Mouse (Mus musculus) embryonic facial prominence, embryonic 14.5 days (tissue): ENCODE measurements at regions not wholly inside any gene's neighbourhood (a gene's known extent, or its start where the extent isn't known, plus 50 kb on each side); places are given as distances from the start of the nearest gene placed in this dataset.
"Not testable (repeated sequence)": the region's sequence is repeated elsewhere in the genome, so short reads cannot be mapped to it uniquely, and the experiment has no call there.

Experiments
- ATAC-seq: fragments of 200-750 bp; cut with Nextera tagmentation; 2 replicates; pipeline ENCODE4 v1.8.0; 2017; ENCODE audit warnings: low read depth, moderate number of reproducible peaks, moderate TSS enrichment
- DNase-seq: peaks from one replicate; pipeline ENCODE4 v3.0.0-alpha.2; 2015; ENCODE audit warnings: low spot score
- H3K27ac ChIP-seq: fragments of 300-500 bp; sonication (generic); replicated peaks from 2 replicates; pipeline ENCODE4 v1.5.1; 2014; ENCODE audit warnings: low read depth, mild to moderate bottlenecking, low read length, moderate library complexity
- H3K27me3 ChIP-seq: fragments of 300-500 bp; sonication (generic); replicated peaks from 2 replicates; pipeline ENCODE4 v1.6.1; 2014; ENCODE audit warnings: low read length; ENCODE audit not compliant: control insufficient read depth, insufficient read depth
- H3K36me3 ChIP-seq: fragments of 300-500 bp; sonication (generic); 2 replicates; pipeline ENCODE4 v1.6.1; 2014; ENCODE audit warnings: low read length, mixed read lengths; ENCODE audit not compliant: control insufficient read depth, insufficient read depth
- H3K4me1 ChIP-seq: fragments of 300-500 bp; sonication (generic); 2 replicates; pipeline ENCODE4 v1.6.1; 2014; ENCODE audit warnings: antibody characterized with exemption, low read length; ENCODE audit not compliant: control insufficient read depth, insufficient read depth
- H3K4me2 ChIP-seq: fragments of 300-500 bp; sonication (generic); 2 replicates; pipeline ENCODE4 v1.6.1; 2014; ENCODE audit warnings: low read depth, mild to moderate bottlenecking, low read length, moderate library complexity, mixed read lengths
- H3K4me3 ChIP-seq: fragments of 300-500 bp; sonication (generic); 2 replicates; pipeline ENCODE4 v1.5.1; 2014; ENCODE audit warnings: low read depth, mild to moderate bottlenecking, low read length
- H3K9ac ChIP-seq: fragments of 300-500 bp; sonication (generic); 2 replicates; pipeline ENCODE4 v1.6.1; 2014; ENCODE audit warnings: low read depth, mild to moderate bottlenecking, low read length, moderate library complexity, mixed read lengths
- H3K9me3 ChIP-seq: fragments of 300-500 bp; sonication (generic); 2 replicates; pipeline ENCODE4 v1.6.1; 2016; ENCODE audit warnings: low read length; ENCODE audit not compliant: control insufficient read depth
- WGBS: fragments of 180-500 bp; shearing (Covaris S2); extraction: QIAGEN DNeasy Blood & Tissue Kit; methylation state at CpG from one replicate; pipeline ENCODE4 v1.1.7; 2014; 5-methylcytosine and 5-hydroxymethylcytosine counted together

DNA sequence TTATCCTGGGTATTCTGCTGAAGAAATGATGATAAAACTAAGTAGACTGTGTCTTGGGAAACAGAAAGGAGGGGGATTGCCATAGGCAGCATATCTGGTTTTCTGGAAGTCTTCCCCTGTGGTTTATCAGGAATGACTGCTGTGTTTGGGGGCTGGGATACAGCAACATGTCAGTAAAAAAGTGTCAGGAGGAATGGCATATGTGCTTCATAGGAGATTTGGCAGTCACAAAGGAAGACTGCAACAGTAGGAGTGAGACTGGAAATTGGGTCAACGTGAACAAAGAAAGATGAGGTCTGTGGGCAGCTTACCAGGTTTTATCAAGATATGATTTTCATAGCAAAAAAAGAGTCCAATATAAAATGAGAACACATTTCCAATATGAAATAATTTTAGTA, 641.1 kb upstream of the Nrxn1 start:
- Histone ChIP-seq H3K27me3 (no peaks in the 10 kb centered on the region), H3K4me3 (no peak overlapping the region), H3K4me2 (no peak overlapping the region), H3K9ac (no peak overlapping the region), H3K4me1 (no peaks in the 10 kb centered on the region), H3K36me3 (no peaks in the 10 kb centered on the region), H3K9me3 (no peaks in the 10 kb centered on the region), H3K27ac (no peak overlapping the region)
- DNase-seq, result no peak
- ATAC-seq, result no peak
- 76% methylated on average over 1 of the region's 1 CpGs for WGBS

GRCm38 (mm10) chr17:91733174-91733926, 640.5 kb upstream of the Nrxn1 start:
- H3K27me3 ChIP-seq, result no peaks in the 10 kb centered on the region
- H3K27ac ChIP-seq, result no peak overlapping the region
- DNase-seq, result no peak
- WGBS, result 79% methylated on average over 2 of the region's 2 CpGs
- ATAC-seq, result no peak
- no peak overlapping the region for H3K4me2 ChIP-seq
- H3K36me3 ChIP-seq, result no peaks in the 10 kb centered on the region
- no peaks in the 10 kb centered on the region for H3K9me3 ChIP-seq
- no peaks in the 10 kb centered on the region for H3K4me1 ChIP-seq
- H3K4me3 ChIP-seq, result no peak overlapping the region
- no peak overlapping the region for H3K9ac ChIP-seq

DNA sequence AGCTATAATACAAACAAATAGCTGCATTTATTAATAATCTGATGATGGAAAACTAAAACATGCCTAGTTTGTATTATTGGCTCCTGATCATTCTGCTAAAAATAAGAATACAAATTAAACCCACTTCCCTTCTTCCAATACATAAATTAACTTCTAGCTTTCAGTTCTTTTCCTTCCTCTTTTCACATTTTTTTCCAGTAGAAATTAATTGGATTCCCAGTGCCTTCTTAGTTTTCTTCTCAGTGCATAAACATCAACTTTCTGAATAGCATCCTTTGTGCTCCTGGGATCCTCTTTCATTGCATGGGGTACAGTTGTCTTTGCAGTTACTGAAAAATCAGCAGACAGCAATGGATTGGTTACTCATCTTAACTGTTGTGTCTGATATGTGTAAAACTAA, 617.5 kb upstream of the Nrxn1 start:
- no peaks in the 10 kb centered on the region for H3K36me3 ChIP-seq
- H3K27me3 ChIP-seq, result no peaks in the 10 kb centered on the region
- H3K27ac ChIP-seq, result no peak overlapping the region
- H3K4me1 ChIP-seq, result no peaks in the 10 kb centered on the region
- no peak for DNase-seq
- no peak overlapping the region for H3K4me3 ChIP-seq
- no peak overlapping the region for H3K9ac ChIP-seq
- no peak for ATAC-seq
- no peak overlapping the region for H3K4me2 ChIP-seq
- no peaks in the 10 kb centered on the region for H3K9me3 ChIP-seq

DNA sequence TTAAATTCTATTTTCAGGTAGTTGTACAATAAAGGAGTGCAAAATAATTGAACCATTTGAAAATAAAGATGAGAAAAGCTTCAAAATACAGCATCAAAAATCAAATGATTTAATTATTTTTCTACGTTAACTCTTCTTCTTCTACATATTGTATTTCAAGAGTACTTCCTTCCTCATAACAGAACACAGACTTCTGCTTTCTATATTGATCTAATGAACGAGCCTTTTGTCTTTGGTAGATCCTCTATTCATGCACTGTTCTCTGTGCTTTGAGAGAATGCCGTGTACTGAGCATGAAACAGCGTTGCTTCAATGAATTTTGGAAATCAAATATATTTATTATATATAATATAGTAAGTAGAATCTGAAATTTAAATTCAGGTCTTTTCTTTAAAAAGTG, 598.2 kb upstream of the Nrxn1 start:
- no peak overlapping the region for H3K27ac ChIP-seq
- H3K9ac ChIP-seq, result no peak overlapping the region
- 80% methylated on average over 4 of the region's 4 CpGs for WGBS

DNA sequence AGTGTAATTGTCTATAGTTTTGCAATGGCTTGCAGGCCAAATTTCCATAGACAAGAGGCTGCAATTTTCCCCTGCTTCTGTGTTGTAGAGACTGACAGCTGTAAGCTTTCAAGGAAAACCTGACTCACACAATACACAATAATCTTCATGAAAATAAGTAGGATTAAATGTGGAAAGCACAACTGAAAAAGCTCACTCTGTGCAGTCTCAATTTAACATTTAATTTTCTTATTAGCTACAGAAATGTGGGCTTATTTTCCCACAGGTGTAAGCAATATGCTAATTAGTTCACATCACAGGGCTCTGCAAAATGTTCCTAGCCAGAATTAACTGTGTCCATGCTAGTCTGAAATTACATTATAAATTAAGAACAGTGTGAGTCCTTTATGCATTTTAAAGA, 564.6 kb upstream of the Nrxn1 start:
- Histone ChIP-seq H3K9ac (no peak overlapping the region), H3K4me3 (no peak overlapping the region), H3K27ac (no peak overlapping the region), H3K9me3 (no peaks in the 10 kb centered on the region), H3K27me3 (no peaks in the 10 kb centered on the region), H3K4me1 (no peaks in the 10 kb centered on the region), H3K36me3 (no peaks in the 10 kb centered on the region), H3K4me2 (no peak overlapping the region)
- DNase-seq (peak; percentile 26), ATAC-seq (0 out of 2 replicates have a peak, but pooled peaks have one; percentile 12)

More for the DNA sequence above, 598.2 kb upstream of the Nrxn1 start:
- DNase-seq, result no peak
- Histone ChIP-seq H3K36me3 (no peaks in the 10 kb centered on the region), H3K4me1 (no peaks in the 10 kb centered on the region), H3K4me2 (no peak overlapping the region), H3K27me3 (no peaks in the 10 kb centered on the region), H3K4me3 (no peak overlapping the region), H3K9me3 (no peaks in the 10 kb centered on the region)
- ATAC-seq, result no peak

DNA sequence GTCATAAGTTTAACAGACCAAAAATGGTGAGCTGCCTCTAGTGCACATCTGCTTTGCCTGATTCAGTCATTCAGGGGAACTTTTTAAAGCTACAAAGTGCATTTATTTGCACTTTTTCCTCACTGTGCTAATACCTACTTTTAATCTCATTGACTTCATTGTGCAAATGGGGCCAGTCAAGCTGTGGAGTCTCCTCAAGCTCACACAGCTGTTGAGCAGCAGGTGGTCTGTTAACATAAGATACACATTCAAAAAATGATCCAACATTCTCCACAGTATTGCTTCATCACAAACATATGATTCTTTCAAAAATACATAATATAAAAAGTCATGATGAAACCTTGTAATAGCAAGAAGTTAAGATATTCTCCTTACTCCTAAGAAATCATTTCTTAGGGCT, 564.2 kb upstream of the Nrxn1 start:
- H3K36me3 ChIP-seq, result no peaks in the 10 kb centered on the region
- no peak for ATAC-seq
- no peak overlapping the region for H3K4me3 ChIP-seq
- H3K9ac ChIP-seq, result no peak overlapping the region
- no peak overlapping the region for H3K4me2 ChIP-seq
- no peaks in the 10 kb centered on the region for H3K4me1 ChIP-seq
- H3K9me3 ChIP-seq, result no peaks in the 10 kb centered on the region
- H3K27ac ChIP-seq, result no peak overlapping the region
- peak; percentile 29 for DNase-seq
- H3K27me3 ChIP-seq, result no peaks in the 10 kb centered on the region

DNA sequence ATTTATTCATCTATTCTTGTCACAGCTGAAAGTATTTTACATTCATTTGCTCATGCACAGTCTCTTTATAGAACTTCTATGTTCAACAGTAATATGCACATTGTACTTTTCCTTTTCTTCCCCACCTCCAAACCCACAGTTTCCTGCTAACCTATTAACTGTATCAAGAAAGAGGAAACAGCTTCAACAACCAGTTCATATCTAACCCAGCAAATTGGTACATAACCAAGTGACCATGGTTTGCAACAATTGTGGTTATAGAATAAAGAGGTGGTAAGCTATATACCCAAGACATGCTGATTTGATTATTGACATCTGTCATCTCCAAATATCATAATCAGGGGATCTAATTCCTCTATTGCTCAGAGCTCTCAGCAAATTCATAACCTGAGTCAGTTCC, 539.0 kb upstream of the Nrxn1 start:
- H3K4me2 ChIP-seq, result no peak overlapping the region
- DNase-seq, result no peak
- ATAC-seq, result no peak
- no peaks in the 10 kb centered on the region for H3K9me3 ChIP-seq
- H3K4me1 ChIP-seq, result no peaks in the 10 kb centered on the region
- no peak overlapping the region for H3K27ac ChIP-seq
- no peak overlapping the region for H3K4me3 ChIP-seq
- no peak overlapping the region for H3K9ac ChIP-seq
- H3K27me3 ChIP-seq, result no peaks in the 10 kb centered on the region
- H3K36me3 ChIP-seq, result no peaks in the 10 kb centered on the region

- H3K4me2 ChIP-seq, DNase-seq, H3K27ac ChIP-seq, H3K27me3 ChIP-seq, ATAC-seq, H3K4me3 ChIP-seq, H3K4me1 ChIP-seq, H3K36me3 ChIP-seq, H3K9me3 ChIP-seq, H3K9ac ChIP-seq: not testable (repeated sequence)
- 81% methylated on average over 5 of the region's 5 CpGs for WGBS
These were observed 521.3 kb upstream of the Nrxn1 start for GRCm38 (mm10) chr17:91614175-91614574.

GRCm38 (mm10) chr17:91589120-91589519, 496.2 kb upstream of the Nrxn1 start:
- Histone ChIP-seq H3K4me2 (no peak overlapping the region), H3K4me3 (no peak overlapping the region), H3K9ac (no peak overlapping the region), H3K36me3 (no peaks in the 10 kb centered on the region), H3K9me3 (no peaks in the 10 kb centered on the region), H3K27ac (no peak overlapping the region), H3K27me3 (no peaks in the 10 kb centered on the region), H3K4me1 (no peaks in the 10 kb centered on the region)
- ATAC-seq, result no peak
- no peak for DNase-seq
